Mouse (Mus musculus) spleen, postnatal 4 days (tissue): ENCODE measurements around the gene Akap8l.

ENCODE experiments used
- DNase-seq, 2 experiments: peaks; one replicate each; pipeline ENCODE4 v3.0.0; 2022; ENCODE audit warnings: low spot score in 2 of 2

The Akap8l gene

GRCm38 (mm10) chr17:32319950-32320349 is 30.5 kb downstream of the Akap8l start:
- DNase-seq = no peak

- no peak for DNase-seq
Observed at GRCm38 (mm10) chr17:32317708-32318107, 32.7 kb downstream of the Akap8l start.

GRCm38 (mm10) chr17:32317032-32317431 is 33.4 kb downstream of the Akap8l start:
- DNase-seq = no peak

GRCm38 (mm10) chr17:32315560-32315959 is 34.8 kb downstream of the Akap8l start:
- DNase-seq = no peak

- no peak for DNase-seq
Observed at GRCm38 (mm10) chr17:32313892-32314291, 36.5 kb downstream of the Akap8l start.

- no peak for DNase-seq
Observed at GRCm38 (mm10) chr17:32312801-32313200, 37.6 kb downstream of the Akap8l start.

GRCm38 (mm10) chr17:32307963-32308362 is 42.4 kb downstream of the Akap8l start:
- no peak for DNase-seq

GRCm38 (mm10) chr17:32298125-32298524 is 52.3 kb downstream of the Akap8l start:
- no peak for DNase-seq

- DNase-seq = no peak
Observed at GRCm38 (mm10) chr17:32295901-32296300, 54.5 kb downstream of the Akap8l start.

GRCm38 (mm10) chr17:32295160-32295559 is 55.2 kb downstream of the Akap8l start:
- no peak for DNase-seq

- DNase-seq = no peak
Observed at GRCm38 (mm10) chr17:32285138-32285670, 65.2 kb downstream of the Akap8l start.

GRCm38 (mm10) chr17:32284262-32285137 is 65.9 kb downstream of the Akap8l start, which contains the start of gene Brd4:
Brd4 (minus strand) TSS chr17:32284722.
- peak; percentile 89 to 95 for DNase-seq

GRCm38 (mm10) chr17:32283771-32284221 is 66.6 kb downstream of the Akap8l start:
- peak; percentile 68 to 81 for DNase-seq

GRCm38 (mm10) chr17:32283341-32283740 is 67.1 kb downstream of the Akap8l start:
- DNase-seq = no peak

- no peak for DNase-seq
Observed at GRCm38 (mm10) chr17:32281611-32282310, 68.6 kb downstream of the Akap8l start.

- no peak for DNase-seq
Observed at GRCm38 (mm10) chr17:32281126-32281525, 69.3 kb downstream of the Akap8l start.

- DNase-seq = no peak
Observed at GRCm38 (mm10) chr17:32280575-32280974, 69.8 kb downstream of the Akap8l start.

GRCm38 (mm10) chr17:32277201-32277600 is 73.2 kb downstream of the Akap8l start:
- DNase-seq = no peak

- no peak for DNase-seq
Observed at GRCm38 (mm10) chr17:32275568-32275967, 74.8 kb downstream of the Akap8l start.
